Mouse (Mus musculus): ENCODE measurements around the gene Cfd.

- TF ChIP-seq ZNF384 (IDR thresholded peaks at IDR 0.05; ENCODE audit: low read depth, low read length) (no peak), ZC3H11A (IDR thresholded peaks at IDR 0.05; ENCODE audit: borderline replicate concordance, low read depth, low read length) (no peak), CHD2 (IDR thresholded peaks at IDR 0.05; ENCODE audit: low read depth, low read length) (no peak)
Observed at GRCm38 (mm10) chr10:79852827-79853226, 37.8 kb upstream of the Cfd start.

Data from ES-E14 (cell line).